Mouse (Mus musculus): Measurements from ENCODE around the gene Prss53. TPM values are rescaled to one million over a fixed set of nuclear protein-coding genes. Genes with fewer than 3 reads are reported as not detected.

Prss53 gene
- polyA plus RNA-seq, 1 experiment from 2014 or later = 1.8 TPM

- no peak for ATAC-seq (ENCODE audit: insufficient read depth, low FRiP score)
- no peak overlapping the region for H3K4me3 ChIP-seq (replicated peaks; ENCODE audit: low read length)
- H3K4me1 ChIP-seq (ENCODE audit: control insufficient read depth, insufficient read depth, low read length) = peaks cover 9% of the 10 kb centered on the region
- H3K4me2 ChIP-seq (ENCODE audit: low read depth, low read length) = no peak overlapping the region
- H3K27me3 ChIP-seq (ENCODE audit: control insufficient read depth, insufficient read depth, low read length) = no peaks in the 10 kb centered on the region
- H3K9ac ChIP-seq (ENCODE audit: low read length) = no peak overlapping the region
- H3K27ac ChIP-seq (ENCODE audit: low read length) = no peak overlapping the region
- no peaks in the 10 kb centered on the region for H3K9me3 ChIP-seq (replicated peaks; ENCODE audit: control insufficient read depth, low read length)
- H3K36me3 ChIP-seq (ENCODE audit: control insufficient read depth, insufficient read depth, low read length) = peaks cover 14% of the 10 kb centered on the region
- WGBS = 84% methylated on average over 8 of the region's 8 CpGs
Observed at GRCm38 (mm10) chr7:127887191-127887590, 3.6 kb downstream of the Prss53 start.

DNA sequence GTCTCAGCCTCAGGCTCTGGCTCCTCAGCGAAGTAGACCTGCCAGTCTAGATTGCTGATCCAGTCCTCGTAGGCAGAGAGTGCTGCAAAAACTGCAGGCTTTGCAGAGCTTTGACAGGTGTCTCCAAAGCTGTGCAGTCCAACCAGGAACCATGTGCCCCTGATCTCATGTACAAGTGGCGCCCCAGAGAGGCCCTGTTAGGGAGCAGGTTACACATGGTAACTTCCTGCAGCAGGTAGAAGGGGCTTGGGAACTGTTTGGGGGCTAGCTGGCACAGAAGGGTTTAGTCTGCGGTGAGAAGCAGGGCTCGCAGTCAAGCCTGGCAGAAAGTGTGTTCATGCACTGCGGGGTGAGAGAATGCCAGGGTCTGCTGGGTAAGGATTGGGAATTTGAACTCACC lies 4.2 kb downstream of the Prss53 start:
- no peaks in the 10 kb centered on the region for H3K27me3 ChIP-seq (ENCODE audit: control insufficient read depth, insufficient read depth, low read length)
- H3K4me2 ChIP-seq (ENCODE audit: low read depth, low read length) = no peak overlapping the region
- peaks cover 9% of the 10 kb centered on the region for H3K4me1 ChIP-seq (ENCODE audit: control insufficient read depth, insufficient read depth, low read length)
- H3K9me3 ChIP-seq (replicated peaks; ENCODE audit: control insufficient read depth, low read length) = no peaks in the 10 kb centered on the region
- no peak for ATAC-seq (ENCODE audit: insufficient read depth, low FRiP score)
- H3K36me3 ChIP-seq (ENCODE audit: control insufficient read depth, insufficient read depth, low read length) = peaks cover 20% of the 10 kb centered on the region
- no peak overlapping the region for H3K9ac ChIP-seq (ENCODE audit: low read length)
- WGBS = 87% methylated on average over 6 of the region's 6 CpGs
- H3K4me3 ChIP-seq (replicated peaks; ENCODE audit: low read length) = no peak overlapping the region
- H3K27ac ChIP-seq (ENCODE audit: low read length) = no peak overlapping the region

DNA sequence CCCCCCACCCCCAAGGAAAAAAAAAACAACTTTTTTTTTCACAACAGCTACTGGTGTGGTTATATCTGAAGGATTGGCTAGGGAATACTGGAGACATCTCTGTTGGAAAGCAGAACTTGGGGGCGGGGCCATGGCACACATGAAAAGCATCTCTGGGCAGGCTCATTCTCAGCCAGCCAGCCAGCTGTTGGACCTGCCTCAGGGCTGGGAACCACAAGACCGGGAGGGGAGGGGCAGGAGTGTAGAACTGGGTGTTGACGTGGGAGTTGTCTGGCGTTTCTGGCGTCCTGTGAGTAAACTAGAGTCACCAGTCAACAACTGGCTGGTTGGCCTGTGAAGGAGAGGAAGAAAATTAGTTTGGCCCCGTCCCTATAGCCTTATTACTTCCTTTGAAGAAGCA lies 4.8 kb downstream of the Prss53 start:
- H3K4me3 ChIP-seq (replicated peaks; ENCODE audit: low read length) = no peak overlapping the region
- H3K4me1 ChIP-seq (ENCODE audit: control insufficient read depth, insufficient read depth, low read length) = peaks cover 9% of the 10 kb centered on the region
- peaks cover 26% of the 10 kb centered on the region for H3K36me3 ChIP-seq (ENCODE audit: control insufficient read depth, insufficient read depth, low read length)
- H3K9me3 ChIP-seq (replicated peaks; ENCODE audit: control insufficient read depth, low read length) = no peaks in the 10 kb centered on the region
- H3K27ac ChIP-seq (ENCODE audit: low read length) = no peak overlapping the region
- no peaks in the 10 kb centered on the region for H3K27me3 ChIP-seq (ENCODE audit: control insufficient read depth, insufficient read depth, low read length)
- no peak overlapping the region for H3K9ac ChIP-seq (ENCODE audit: low read length)
- 60% methylated on average over 6 of the region's 6 CpGs for WGBS
- no peak for ATAC-seq (ENCODE audit: insufficient read depth, low FRiP score)
- H3K4me2 ChIP-seq (ENCODE audit: low read depth, low read length) = no peak overlapping the region

DNA sequence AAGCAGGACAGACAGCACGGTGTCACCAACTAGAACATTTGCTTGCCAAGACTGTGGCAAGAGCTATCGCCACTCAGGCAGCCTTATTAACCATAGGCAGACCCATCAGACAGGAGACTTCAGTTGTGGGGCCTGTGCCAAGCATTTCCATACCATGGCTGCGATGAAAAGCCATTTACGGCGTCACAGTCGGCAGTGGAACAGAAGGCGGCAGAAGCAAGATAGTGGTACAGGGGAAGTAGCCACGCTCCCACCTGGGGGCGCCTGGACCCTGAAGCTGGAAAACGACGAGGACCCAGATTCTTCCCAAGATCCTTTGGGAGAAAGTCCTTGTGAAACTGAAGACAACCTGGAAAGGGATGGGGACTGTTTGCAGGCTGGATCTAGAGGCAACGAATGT lies 10.3 kb downstream of the Prss53 start:
- Histone ChIP-seq H3K27me3 (ENCODE audit: control insufficient read depth, insufficient read depth, low read length) (no peaks in the 10 kb centered on the region), H3K4me2 (ENCODE audit: low read depth, low read length) (no peak overlapping the region), H3K27ac (ENCODE audit: low read length) (no peak overlapping the region), H3K9ac (ENCODE audit: low read length) (no peak overlapping the region), H3K36me3 (ENCODE audit: control insufficient read depth, insufficient read depth, low read length) (peaks cover 43% of the 10 kb centered on the region), H3K4me1 (ENCODE audit: control insufficient read depth, insufficient read depth, low read length) (peaks cover 16% of the 10 kb centered on the region), H3K9me3 (replicated peaks; ENCODE audit: control insufficient read depth, low read length) (no peaks in the 10 kb centered on the region), H3K4me3 (replicated peaks; ENCODE audit: low read length) (no peak overlapping the region)
- ATAC-seq (ENCODE audit: insufficient read depth, low FRiP score) = no peak
- 82% methylated on average over 12 of the region's 12 CpGs for WGBS

GRCm38 (mm10) chr7:127879301-127879700 lies 11.5 kb downstream of the Prss53 start:
- ATAC-seq (ENCODE audit: insufficient read depth, low FRiP score) = no peak
- H3K27ac ChIP-seq (ENCODE audit: low read length) = no peak overlapping the region
- peaks cover 40% of the 10 kb centered on the region for H3K36me3 ChIP-seq (ENCODE audit: control insufficient read depth, insufficient read depth, low read length)
- no peaks in the 10 kb centered on the region for H3K27me3 ChIP-seq (ENCODE audit: control insufficient read depth, insufficient read depth, low read length)
- peaks cover 19% of the 10 kb centered on the region for H3K4me1 ChIP-seq (ENCODE audit: control insufficient read depth, insufficient read depth, low read length)
- no peak overlapping the region for H3K9ac ChIP-seq (ENCODE audit: low read length)
- H3K4me2 ChIP-seq (ENCODE audit: low read depth, low read length) = no peak overlapping the region
- H3K4me3 ChIP-seq (replicated peaks; ENCODE audit: low read length) = no peak overlapping the region
- no peaks in the 10 kb centered on the region for H3K9me3 ChIP-seq (replicated peaks; ENCODE audit: control insufficient read depth, low read length)
- WGBS = 94% methylated on average over 9 of the region's 9 CpGs

DNA sequence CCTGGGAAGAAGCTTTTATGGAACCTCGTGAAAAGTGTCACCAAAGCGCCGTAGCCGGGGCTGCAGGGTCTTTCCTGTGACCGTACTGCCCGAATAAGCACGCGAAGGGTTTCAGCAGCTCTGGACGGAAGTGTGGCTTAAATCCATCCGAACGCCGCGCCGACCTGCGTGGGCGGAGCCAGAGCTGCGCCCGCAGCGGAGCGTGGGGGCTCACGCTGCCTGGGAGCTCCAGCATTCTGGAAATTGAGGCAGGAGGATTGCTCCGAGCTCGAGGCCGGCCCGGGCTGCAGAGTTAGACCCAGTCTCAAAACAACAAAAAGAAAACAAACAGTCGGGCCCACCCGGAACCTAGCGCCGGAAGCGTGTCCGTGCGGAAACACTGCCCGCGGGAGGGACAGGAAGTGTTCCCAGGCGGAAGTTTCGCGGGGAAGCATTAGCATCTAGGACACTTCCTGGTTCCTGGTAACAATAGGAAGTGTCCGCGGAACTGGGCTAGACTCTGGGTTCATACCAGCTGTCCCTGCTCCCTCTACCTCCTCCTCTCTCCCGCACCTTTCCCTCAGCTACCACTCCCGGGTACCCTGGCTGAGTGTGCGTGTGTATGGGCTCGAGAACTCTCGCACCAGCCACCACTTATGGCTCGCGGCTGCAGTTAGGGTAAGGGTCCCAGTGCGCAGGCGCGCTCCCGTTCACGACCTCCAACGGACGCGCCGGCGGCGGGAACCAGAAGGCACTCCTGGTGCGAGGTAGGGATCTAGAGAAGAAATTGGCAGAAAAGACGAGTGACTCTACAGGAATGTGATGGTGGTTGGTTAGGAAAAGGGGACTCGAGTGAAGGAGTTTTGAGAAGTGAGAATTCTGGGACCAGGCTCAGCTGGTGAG lies 14.1 kb downstream of the Prss53 start, which contains the start of gene Zfp668:
Zfp668 (minus strand) TSS at position 362 of the 882 bp plus-strand sequence.
- Histone ChIP-seq H3K4me3 (replicated peaks; ENCODE audit: low read length) (peak within 1 kb of the TSS; percentile 96), H3K9ac (ENCODE audit: low read length) (peak within 1 kb of the TSS; percentile 95), H3K27me3 (ENCODE audit: control insufficient read depth, insufficient read depth, low read length) (no peaks in the 10 kb centered on the region), H3K4me2 (ENCODE audit: low read depth, low read length) (peak within 1 kb of the TSS; percentile 85), H3K4me1 (ENCODE audit: control insufficient read depth, insufficient read depth, low read length) (peaks cover 17% of the 10 kb centered on the region), H3K9me3 (replicated peaks; ENCODE audit: control insufficient read depth, low read length) (no peaks in the 10 kb centered on the region), H3K27ac (ENCODE audit: low read length) (peak within 1 kb of the TSS; percentile 98), H3K36me3 (ENCODE audit: control insufficient read depth, insufficient read depth, low read length) (peaks cover 32% of the 10 kb centered on the region)
- peak; percentile 70 for ATAC-seq (ENCODE audit: insufficient read depth, low FRiP score)
- under 1% methylated on average over 60 of the region's 60 CpGs for WGBS

GRCm38 (mm10) chr7:127876041-127876466 lies 14.7 kb downstream of the Prss53 start, which contains the start of gene Zfp646:
TSS of gene Zfp646 (plus strand) at chr7:127876221.
- H3K4me2 ChIP-seq (ENCODE audit: low read depth, low read length) = peak within 1 kb of the TSS; percentile 85
- H3K9ac ChIP-seq (ENCODE audit: low read length) = peak within 1 kb of the TSS; percentile 95
- peaks cover 17% of the 10 kb centered on the region for H3K4me1 ChIP-seq (ENCODE audit: control insufficient read depth, insufficient read depth, low read length)
- peak within 1 kb of the TSS; percentile 98 for H3K27ac ChIP-seq (ENCODE audit: low read length)
- H3K4me3 ChIP-seq (replicated peaks; ENCODE audit: low read length) = peak within 1 kb of the TSS; percentile 96
- peaks cover 25% of the 10 kb centered on the region for H3K36me3 ChIP-seq (ENCODE audit: control insufficient read depth, insufficient read depth, low read length)
- H3K9me3 ChIP-seq (replicated peaks; ENCODE audit: control insufficient read depth, low read length) = no peaks in the 10 kb centered on the region
- H3K27me3 ChIP-seq (ENCODE audit: control insufficient read depth, insufficient read depth, low read length) = no peaks in the 10 kb centered on the region
- WGBS = under 1% methylated on average over 41 of the region's 41 CpGs
- peak; percentile 90 for ATAC-seq (ENCODE audit: insufficient read depth, low FRiP score)

DNA sequence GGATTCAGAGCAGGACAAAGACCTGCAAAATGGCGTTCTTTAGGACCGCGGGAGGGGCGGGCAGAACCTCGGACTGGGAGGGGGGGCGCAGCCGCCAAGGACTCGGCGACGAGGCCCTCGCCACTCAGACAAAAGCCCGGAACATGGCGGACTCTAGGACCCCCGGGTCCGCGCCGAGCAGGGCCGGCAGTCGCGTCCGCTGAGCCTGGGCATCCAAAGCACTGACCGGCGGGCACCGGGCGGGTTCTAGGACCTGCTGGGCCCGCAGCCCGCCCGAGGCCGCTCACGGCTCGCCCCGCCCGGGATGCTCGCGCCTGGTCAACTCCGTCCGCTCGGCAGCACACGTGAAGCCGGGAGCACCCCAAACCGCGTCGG lies 15.2 kb downstream of the Prss53 start:
- ATAC-seq (ENCODE audit: insufficient read depth, low FRiP score) = peak; percentile 93
- Histone ChIP-seq H3K9ac (ENCODE audit: low read length) (peak overlapping the region; percentile 95), H3K36me3 (ENCODE audit: control insufficient read depth, insufficient read depth, low read length) (peaks cover 22% of the 10 kb centered on the region), H3K9me3 (replicated peaks; ENCODE audit: control insufficient read depth, low read length) (no peaks in the 10 kb centered on the region), H3K4me2 (ENCODE audit: low read depth, low read length) (peak overlapping the region; percentile 85), H3K4me1 (ENCODE audit: control insufficient read depth, insufficient read depth, low read length) (peaks cover 17% of the 10 kb centered on the region), H3K27ac (ENCODE audit: low read length) (peak overlapping the region; percentile 98), H3K27me3 (ENCODE audit: control insufficient read depth, insufficient read depth, low read length) (no peaks in the 10 kb centered on the region), H3K4me3 (replicated peaks; ENCODE audit: low read length) (peak overlapping the region; percentile 96)
- WGBS = under 1% methylated on average over 41 of the region's 43 CpGs

GRCm38 (mm10) chr7:127874812-127875626 lies 15.8 kb downstream of the Prss53 start:
- peak overlapping the region; percentile 98 for H3K27ac ChIP-seq (ENCODE audit: low read length)
- H3K9ac ChIP-seq (ENCODE audit: low read length) = peak overlapping the region; percentile 95
- H3K36me3 ChIP-seq (ENCODE audit: control insufficient read depth, insufficient read depth, low read length) = peaks cover 16% of the 10 kb centered on the region
- peak overlapping the region; percentile 96 for H3K4me3 ChIP-seq (replicated peaks; ENCODE audit: low read length)
- H3K4me1 ChIP-seq (ENCODE audit: control insufficient read depth, insufficient read depth, low read length) = peaks cover 17% of the 10 kb centered on the region
- peak overlapping the region; percentile 85 for H3K4me2 ChIP-seq (ENCODE audit: low read depth, low read length)
- 3% methylated on average over 20 of the region's 20 CpGs for WGBS
- no peaks in the 10 kb centered on the region for H3K9me3 ChIP-seq (replicated peaks; ENCODE audit: control insufficient read depth, low read length)
- ATAC-seq (ENCODE audit: insufficient read depth, low FRiP score) = no peak
- H3K27me3 ChIP-seq (ENCODE audit: control insufficient read depth, insufficient read depth, low read length) = no peaks in the 10 kb centered on the region

All from stomach, embryonic 16.5 days (tissue).